Mouse (Mus musculus) lung, postnatal 4 days (tissue): ENCODE results near the gene 1700113H08Rik.

Experiments
- DNase-seq, 2 experiments: peaks; one replicate each; pipeline ENCODE4 v3.0.0; 2021

Gene 1700113H08Rik

DNA sequence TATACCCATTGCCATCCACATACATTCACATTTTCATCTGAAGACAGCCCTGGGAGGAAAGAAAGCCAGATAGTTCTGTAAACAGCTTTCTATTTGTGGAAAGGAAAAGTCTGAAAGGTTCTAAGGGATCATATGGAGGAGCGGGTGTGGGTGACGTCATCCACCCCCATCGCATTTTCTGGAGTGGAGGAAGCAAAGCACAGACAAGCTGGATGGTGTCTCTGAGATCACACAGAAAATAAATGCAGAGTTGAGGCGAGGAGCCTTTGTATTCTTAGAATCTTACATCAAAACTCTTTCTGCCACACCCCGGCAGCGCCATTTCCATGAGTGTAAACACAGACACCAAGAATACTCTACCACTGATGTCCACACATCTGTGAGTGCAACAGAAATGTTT is 26.4 kb downstream of the 1700113H08Rik start:
- DNase-seq = peak; percentile 19 to 32

DNA sequence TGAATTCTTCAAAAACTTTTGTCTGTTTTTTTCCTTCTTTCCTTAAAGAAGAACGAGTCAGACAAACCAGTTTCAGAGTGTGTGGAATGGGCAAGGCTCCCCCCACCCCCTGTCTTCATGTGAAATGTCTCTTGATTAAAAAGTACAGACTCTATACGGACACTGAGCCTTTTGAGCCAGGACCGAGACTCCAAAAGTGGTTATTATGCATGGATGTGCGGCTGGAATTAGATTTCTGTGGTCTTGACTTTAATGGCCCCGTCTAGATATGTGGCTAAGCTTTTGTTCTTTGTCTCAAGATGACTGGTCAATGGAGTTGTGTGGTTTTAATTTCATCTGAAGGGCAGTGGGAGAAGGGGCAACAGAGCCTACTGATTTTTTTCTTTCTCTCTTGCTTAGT is 29.8 kb downstream of the 1700113H08Rik start:
- no peak for DNase-seq

DNA sequence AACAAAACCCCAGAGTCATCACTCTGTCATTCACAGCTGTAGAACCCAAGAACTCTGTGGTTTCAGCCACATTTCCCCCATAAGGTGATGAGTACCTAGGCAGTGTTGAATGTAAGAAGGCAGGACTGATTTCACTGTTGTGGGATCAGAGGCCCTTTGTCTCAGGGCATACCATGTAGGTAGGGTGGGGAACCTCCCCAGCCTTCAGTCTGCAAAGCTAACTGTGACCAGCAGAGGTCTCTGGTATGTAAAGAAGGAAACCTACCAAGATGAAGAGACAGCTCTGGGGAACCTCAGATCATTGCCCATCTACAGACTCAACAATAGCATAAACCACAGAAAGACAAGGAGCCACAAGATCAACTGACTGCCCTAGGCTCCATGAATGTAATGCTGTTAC is 36.4 kb downstream of the 1700113H08Rik start:
- DNase-seq = no peak

DNA sequence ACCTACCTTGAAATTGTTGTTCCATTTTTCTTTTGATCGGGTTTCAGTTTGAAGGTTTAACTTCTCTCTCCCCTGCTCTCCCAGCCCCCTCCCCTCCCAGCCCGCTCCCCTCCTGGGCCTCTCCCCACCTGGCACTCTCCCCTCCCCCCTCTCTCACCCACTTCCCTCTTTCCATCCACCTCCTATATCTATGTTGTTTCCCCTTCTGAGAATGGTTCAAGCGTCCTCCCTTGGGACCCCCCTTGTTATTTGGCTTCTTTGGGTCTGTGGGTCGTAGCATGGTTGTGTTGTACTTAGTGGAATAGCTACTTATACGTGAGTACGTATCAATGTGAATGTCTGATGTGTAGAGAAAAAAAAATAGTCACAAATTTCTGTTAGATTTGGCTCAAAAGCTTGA is 40.9 kb downstream of the 1700113H08Rik start:
- no peak for DNase-seq

DNA sequence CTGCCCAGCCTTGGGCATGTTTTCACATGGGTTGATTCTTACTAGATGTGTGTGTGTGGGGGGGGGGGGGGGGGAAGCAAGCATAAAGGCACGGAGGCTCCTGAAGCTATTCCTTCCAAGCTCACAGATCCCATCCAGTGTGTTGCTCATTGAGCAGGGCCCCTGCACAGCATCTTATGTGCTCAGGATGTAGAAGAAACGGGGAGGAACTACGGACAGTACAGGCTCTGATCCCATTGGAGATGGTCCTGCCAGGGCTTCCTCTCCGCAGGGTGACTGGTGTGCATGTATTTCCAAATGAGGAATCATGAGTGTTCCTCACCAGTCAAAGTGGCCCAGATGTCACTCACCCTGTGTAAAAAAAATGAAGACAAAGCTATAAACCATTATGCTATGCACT is 42.8 kb downstream of the 1700113H08Rik start:
- DNase-seq = no peak

DNA sequence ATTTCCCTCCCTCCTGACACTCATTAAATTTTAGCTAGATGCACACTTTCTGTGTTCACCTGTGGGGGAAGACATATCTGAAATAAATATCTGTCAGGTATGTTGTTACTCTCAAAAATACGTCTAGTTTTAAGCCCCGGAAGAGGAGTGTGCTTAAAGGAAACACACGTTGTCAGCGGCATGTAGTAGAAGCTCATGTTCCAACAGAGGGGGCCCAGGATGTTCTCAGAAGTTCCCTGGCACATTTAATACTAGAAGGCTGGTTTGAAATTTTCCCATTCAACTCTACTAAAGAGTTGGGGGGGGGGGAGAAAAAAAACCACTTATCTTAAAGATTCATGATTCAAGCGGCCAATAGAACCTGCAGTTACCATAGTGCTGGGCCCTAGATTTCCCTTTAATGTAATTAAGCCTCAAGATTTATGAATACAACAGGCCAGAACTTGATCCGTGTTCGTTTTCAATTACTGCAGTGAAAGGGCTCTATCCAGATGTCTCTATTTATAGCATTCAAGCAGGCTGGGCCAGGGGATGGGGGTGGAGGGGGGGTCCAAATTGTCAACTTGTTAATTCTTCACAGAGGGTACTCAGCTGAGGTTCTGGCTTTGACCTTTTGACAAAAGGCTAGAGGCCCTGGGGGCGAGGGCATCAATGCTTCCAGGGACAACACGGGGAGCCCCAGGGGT is 43.6 kb downstream of the 1700113H08Rik start:
- no peak for DNase-seq

DNA sequence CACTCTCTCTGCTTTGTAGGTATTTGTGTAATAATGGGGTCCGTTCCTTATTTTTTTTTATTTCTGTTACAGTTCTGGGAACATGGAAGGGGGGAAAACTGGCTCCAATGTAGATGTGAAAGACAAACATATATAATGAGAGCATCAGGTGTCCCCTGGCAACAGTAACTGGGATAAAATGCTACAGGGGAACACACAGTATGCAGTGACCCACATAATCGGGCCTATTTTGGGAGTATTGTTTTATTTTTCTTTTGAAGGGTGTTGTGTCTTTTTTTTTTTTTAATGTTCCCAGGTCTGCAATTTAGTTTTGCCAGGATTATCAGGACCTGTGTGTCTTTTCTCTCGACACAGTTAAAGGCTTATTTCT is 44.1 kb downstream of the 1700113H08Rik start:
- DNase-seq = no peak

DNA sequence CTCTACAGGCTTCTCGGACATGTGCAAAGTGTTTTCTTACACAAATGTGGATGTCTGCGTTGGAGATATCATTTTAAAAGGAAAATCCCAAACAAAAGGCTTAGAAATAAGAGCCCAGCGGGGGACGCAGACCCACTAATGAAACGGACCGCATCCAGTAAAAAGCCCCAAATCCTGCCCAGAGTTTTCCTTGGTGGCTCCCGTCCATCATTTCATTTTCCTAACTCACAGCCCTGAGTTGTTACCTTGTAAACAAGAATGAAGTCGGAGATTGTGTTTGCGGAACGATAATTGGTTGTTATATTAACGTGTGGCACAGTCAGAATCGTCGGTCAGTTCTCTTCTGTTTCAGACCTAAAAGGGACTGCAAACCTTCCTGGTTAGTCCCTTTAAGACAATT is 44.6 kb downstream of the 1700113H08Rik start:
- DNase-seq = no peak

DNA sequence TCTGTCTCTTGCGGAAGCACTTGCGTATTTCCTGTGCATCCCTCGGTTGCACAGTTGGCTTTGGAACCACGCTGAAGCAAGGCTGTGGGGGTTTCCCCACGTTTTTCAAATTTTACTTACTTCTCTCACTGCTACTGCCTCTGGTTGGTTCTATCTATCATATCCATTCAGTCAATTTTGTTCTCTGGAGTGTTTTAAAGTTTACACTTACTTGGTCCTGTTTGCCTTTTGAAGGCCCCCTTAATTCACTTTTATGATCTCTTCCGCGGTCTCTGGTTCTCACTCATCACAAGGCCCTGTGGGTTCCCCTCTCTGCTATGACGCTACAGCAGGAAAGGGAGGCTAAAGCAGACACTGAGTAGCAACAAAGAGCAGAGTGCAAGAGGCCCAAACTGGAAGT is 45.4 kb downstream of the 1700113H08Rik start:
- no peak for DNase-seq

DNA sequence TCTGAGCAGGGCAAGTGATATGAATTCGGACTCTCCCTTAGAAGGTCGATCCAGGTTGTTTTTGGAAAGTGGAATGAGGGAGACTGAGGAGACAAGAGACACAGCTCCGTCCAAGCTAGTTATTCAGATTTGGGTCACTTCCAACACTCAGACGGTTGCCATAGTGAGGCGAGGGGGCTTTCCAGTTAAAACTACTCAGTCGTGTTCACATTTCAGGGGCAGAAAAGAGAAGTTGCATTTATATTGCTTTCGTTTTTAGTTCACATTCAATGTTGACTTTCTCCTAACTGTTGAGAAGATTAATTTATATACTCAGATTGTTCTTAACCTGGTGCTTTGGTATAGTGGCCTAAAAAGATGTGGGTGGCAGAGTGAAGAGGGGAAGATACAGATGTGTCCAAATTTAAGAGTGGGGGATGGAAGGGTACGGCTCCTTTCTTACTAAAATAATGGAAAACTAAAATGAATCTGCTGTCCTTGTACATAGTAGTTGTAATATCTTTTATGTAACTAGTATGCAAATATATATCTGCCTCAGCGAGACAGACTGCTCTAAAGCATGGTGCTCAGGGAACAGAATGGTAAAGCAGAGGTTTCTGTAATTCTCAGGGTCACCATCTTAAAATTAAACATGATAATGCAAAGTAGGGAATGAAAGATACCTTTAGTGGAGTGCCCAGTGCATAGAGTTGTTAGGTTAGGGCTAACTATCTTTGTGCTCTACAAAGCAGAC is 49.9 kb downstream of the 1700113H08Rik start:
- no peak for DNase-seq

DNA sequence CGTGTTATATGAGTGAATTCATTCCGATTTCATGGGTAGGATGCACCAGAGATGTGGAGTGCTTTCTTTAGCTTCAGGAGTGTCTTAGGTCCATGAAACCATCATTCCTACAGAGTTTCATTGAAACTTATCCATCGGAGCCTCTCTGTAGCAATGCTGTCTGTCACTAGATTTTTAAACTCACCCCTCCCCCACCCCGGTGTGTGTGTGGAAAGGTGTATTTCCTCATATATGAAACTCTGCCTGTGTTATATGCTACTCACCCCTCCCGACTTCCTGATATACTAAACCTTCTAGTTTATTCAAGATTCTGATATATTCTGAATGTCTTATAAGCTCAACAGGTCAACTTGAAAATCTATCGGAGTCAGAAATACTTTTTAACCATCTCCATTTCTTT is 50.5 kb downstream of the 1700113H08Rik start:
- DNase-seq = no peak

DNA sequence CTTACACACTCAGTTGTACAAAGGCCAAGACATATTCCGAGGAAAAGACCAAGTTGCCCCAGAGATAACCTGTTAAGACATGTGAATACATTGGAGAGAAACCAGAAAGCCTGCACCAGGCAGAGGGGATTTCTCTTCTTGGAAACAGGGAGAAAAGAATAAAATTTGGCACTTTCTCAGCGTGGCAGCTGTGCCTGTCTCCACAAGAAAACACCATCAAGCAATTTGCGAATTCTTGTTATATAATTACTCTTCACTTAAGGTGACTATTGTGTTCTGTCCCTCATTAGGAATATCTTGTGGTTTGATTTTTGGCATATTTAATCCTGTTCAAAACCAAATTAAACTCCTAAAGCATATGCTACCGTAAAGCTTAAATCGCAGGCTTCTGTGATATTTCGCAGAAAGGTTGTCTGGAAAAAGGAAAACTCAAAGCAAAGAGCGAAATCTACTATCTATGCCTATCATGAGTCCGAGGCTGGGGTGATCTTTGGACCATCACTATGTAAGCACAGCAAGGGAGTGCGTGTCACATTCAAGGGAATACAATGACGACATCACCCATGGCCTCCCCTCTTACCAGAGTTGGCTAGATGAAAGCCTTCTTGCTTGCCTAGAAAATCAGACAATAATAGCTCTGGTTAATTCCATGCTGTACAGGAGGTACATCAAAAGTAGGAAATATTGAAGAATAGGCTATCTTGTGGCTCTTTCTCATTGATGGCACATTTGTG is 51.4 kb downstream of the 1700113H08Rik start:
- DNase-seq = no peak

DNA sequence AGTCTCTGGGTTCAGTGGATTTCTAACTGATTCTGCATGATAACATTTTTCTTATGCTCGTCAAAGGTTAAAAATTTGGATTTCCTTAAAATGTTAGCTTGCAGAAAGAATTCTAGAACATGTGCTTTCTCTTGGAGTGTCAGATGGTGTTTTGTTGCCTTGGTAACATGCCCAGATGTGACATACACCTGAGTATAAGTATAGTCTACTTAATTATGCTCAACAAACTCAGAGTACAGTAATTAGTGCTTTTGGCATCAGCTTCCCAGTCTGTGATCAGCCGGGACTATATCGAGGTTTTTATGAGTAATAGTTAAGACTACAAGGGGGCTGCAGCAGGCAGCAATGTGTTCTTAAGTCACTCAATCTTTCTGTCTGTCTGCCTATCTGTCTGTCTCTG is 53.1 kb downstream of the 1700113H08Rik start:
- DNase-seq = no peak

DNA sequence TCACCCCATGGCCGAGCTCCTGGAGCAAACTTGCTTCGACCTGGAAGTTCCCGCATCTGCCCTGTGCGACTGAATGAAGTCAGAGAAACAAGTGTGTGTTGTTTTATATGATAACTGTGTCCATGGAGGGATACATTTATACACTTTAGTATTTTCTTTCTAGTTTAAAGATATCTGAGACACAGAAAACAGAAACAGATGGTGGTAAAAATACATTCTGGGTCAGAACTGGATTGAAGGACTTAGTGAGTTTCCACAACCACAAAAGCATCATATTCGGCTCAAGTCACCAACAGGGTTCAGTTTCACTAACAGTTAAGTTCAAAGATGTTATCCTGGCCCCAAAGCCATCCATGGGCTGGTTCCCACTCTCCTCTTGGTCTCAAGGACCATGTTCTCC is 67.2 kb downstream of the 1700113H08Rik start:
- no peak for DNase-seq

DNA sequence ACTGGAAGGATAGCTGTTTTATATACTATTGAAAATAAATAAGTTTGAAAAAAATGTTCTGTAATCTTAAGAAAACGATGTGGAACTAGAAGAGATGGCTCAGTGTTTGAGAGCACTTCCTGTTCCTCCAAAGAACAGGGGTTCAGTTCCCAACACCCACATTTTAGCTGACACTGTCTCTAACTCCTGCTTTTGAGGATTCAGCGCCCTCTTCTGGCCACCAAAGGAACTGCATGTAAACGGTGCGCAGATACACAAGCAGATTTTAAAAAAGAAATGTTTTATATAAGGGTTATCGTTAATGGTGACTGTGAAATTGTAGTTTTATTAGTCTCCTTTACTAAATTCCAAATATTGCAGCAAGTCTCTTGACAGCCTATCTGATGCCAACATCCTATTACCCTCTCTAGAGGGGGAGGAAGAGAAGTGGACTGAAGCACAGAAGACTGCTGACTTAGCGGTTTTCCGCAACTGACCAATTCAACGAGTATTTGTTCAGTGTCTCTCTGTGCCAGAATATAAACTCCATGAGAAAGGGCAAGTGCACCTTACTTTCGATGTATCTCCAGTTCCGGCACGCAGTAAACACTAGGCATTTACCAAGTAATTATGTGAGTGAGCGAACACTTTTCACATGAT is 68.5 kb downstream of the 1700113H08Rik start:
- no peak for DNase-seq

DNA sequence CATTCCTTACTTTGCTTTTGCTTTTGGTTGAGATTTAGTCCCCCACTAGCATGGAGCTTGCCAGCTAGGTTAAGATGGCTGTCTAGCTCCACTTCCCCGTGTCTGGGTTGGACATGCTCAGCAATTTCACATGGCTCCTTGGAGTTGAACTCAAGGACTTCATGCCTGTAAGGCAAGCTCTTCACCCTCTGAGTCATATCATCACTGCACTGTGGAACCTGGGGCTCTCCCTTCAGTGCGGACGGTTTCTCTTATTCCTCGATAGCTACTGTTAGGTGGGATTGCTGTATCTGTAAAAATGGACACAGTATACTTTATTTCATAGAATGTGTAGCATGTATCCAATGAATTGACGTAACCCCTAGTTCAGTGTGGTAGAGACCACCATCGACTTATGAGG is 93.2 kb downstream of the 1700113H08Rik start:
- no peak for DNase-seq

DNA sequence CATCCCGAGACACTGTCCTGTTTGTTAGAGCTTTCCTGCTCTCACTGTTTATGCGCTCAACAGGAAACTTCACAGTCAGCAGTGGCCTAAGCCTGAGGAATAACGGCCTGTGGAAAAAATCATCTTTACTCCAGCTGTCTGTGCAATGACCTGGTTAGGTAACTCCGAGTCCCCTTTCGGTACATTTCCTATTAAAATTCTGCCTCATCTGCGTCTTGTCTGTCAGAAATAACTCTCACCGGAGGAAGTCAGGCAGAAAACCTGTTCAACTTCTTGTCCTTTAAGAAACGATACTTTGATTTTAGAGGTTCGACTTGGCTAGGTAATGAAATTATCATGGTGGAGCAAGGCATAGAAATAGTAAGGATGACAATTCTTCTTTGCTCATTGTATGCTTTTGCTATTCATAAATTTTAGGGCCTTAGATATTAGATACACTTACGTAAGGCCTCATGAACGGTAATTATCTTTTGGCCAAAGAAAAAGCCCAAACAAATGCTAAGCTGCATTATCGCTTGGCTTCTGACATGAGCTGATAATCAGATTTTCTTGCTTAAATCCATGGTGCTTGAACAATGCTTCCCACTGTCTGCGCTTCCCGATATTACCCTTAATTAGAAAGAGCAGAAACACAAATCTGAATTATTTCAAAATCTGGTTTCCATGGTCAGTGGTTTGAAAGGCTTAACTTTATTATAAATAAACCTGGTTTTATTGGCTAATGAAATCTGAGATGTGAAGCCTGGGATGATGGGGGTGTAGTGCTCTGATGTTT is 96.1 kb downstream of the 1700113H08Rik start:
- no peak for DNase-seq

DNA sequence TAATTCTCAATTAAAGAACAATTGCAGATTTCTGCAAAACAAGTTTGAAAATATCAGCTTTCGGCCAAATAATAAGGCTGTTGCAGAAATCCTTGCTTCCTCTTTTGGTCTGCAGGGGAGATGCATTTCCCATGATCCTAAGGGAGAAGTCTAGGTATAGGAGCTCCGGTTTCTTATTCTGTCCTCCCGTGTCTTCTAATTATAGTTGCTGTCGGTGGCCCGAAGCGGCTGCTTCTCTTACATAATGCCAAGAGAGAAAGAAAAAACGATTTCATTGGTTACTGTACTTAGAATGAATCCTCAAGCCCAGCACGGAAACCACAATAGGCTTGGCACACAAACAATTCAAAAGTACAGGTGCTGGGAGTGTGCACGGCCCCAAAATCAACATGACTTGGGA is 101.9 kb downstream of the 1700113H08Rik start:
- DNase-seq = no peak

DNA sequence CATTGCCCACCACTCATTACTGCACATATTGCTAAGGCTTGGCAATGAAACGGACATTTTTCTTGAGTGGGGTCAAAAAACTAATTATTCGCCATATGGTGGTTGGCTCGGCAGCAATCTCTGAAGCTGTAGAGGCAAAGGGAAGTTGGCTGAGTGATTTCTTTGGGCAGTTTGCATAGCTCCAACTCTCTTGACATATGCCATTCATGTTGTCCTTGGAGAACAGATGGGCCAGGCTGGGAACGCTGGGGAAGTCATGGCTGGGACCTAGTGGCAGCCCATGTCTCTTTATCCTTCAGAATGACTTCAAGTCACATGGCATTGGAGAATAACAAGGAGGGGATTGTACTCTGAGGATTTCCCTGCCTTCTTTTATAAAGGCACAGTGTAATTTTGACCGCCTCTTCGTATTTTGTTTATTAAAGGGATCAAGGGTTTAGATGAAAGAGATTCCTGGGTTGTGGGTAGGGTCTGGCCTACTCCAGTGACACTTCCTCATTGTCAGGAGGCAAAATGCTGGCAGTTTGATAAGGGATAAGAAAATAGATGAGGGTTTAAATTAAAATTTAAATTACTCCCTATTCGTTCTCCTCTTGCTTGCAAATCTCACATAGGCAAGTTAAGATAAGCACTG is 138.4 kb downstream of the 1700113H08Rik start:
- no peak for DNase-seq

DNA sequence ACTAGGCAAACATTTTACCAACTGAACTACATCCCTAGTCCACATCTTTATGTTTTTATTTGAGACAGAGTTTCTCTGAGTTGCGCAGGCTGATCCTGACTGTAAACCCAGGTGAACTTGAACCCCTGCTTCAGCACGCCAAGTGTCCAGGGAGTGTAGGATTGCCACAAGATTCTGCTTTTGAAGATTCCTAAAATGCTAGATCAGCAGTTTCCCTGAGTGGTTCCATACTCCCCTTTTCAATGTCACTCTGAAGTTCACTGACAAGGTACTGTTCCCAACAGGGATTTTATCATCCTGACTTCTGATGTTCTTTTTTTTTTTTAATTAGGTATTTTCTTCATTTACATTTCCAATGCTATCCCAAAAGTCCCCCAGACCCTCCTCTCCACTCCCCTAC is 140.9 kb downstream of the 1700113H08Rik start:
- no peak for DNase-seq

DNA sequence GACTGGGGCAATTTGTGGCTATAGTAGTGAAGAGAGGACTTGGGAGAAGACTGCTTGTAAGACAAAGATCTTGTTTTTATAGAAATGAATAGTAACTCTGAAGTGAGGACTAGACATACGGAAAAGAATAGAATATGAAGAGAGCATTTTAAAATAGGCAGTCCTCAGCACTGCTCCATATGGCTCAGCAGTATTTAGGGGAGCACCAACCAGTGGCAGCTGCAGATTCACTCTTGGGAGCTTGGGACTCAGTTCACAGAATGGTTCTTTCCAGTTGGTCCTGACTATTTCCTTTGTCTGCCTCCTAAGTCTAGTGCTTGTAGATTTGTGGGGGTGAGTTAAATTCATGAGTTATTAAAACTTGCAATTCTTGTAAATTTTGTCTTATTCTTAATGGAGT is 151.6 kb downstream of the 1700113H08Rik start:
- DNase-seq = no peak

DNA sequence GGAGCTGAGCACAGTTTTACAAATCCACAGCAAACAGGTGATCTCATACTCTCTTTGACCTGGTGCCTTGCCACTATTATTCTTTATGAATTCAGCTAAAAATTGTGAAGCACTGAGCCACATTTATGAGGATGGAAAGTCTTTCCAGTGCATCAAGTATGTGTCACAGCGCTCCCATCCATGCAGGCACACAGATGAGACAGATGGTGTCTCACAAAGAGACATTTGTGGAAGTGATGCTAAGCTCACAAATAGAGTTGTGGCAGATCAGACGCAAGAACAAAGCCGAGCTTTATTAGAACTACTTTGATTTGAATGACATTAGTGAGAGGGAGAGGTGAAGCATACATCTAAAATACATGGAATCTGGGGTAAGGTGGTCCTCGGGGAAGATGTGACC is 153.2 kb downstream of the 1700113H08Rik start:
- no peak for DNase-seq
